Mouse (Mus musculus): Measurements from ENCODE around the gene Sh2d2a. TPM values are rescaled to one million over a fixed set of nuclear protein-coding genes. Genes with fewer than 3 reads are reported as not detected.
"Not testable (repeated sequence)": the region's sequence is repeated elsewhere in the genome, so short reads cannot be mapped to it uniquely, and the experiment has no call there.

Sh2d2a gene
- polyA plus RNA-seq, 1 experiment from 2014 or later, result 8.9 TPM

GRCm38 (mm10) chr3:87846186-87846585 is 369 bp upstream of the Sh2d2a start:
- Histone ChIP-seq H3K36me3 (ENCODE audit: control insufficient read depth, insufficient read depth) (no peaks in the 10 kb centered on the region), H3K27me3 (ENCODE audit: control insufficient read depth, insufficient read depth, low read length) (no peaks in the 10 kb centered on the region), H3K4me3 (ENCODE audit: low read length) (no peak overlapping the region; the same call in 1 of the 2 replicates), H3K9me3 (replicated peaks; ENCODE audit: control insufficient read depth, low read length) (no peaks in the 10 kb centered on the region), H3K27ac (ENCODE audit: low read length) (peak overlapping the region; percentile 60; the same call in 1 of the 2 replicates), H3K4me1 (ENCODE audit: control insufficient read depth, insufficient read depth, low read length) (0 out of 2 replicates have a peak, but pooled peaks cover 3% of the 10 kb centered on the region), H3K4me2 (ENCODE audit: low read depth, low read length) (no peak overlapping the region), H3K9ac (ENCODE audit: low read length) (no peak overlapping the region)
- WGBS, result 69% methylated on average over 4 of the region's 4 CpGs
- no peak for ATAC-seq (replicated peaks; ENCODE audit: extremely low read depth, insufficient read depth, low FRiP score)

- Histone ChIP-seq H3K4me1 (ENCODE audit: control insufficient read depth, insufficient read depth, low read length) (0 out of 2 replicates have a peak, but pooled peaks cover 3% of the 10 kb centered on the region), H3K4me3 (ENCODE audit: low read length) (no peak overlapping the region; the same call in 1 of the 2 replicates), H3K27me3 (ENCODE audit: control insufficient read depth, insufficient read depth, low read length) (no peaks in the 10 kb centered on the region), H3K36me3 (ENCODE audit: control insufficient read depth, insufficient read depth) (no peaks in the 10 kb centered on the region), H3K27ac (ENCODE audit: low read length) (peak overlapping the region; percentile 19; the same call in 1 of the 2 replicates), H3K4me2 (ENCODE audit: low read depth, low read length) (peak overlapping the region; percentile 10), H3K9ac (ENCODE audit: low read length) (no peak overlapping the region), H3K9me3 (replicated peaks; ENCODE audit: control insufficient read depth, low read length) (no peaks in the 10 kb centered on the region)
- 61% methylated on average over 5 of the region's 5 CpGs for WGBS
- ATAC-seq (replicated peaks; ENCODE audit: extremely low read depth, insufficient read depth, low FRiP score), result no peak
Measured at GRCm38 (mm10) chr3:87847680-87848079, 1.1 kb downstream of the Sh2d2a start.

DNA sequence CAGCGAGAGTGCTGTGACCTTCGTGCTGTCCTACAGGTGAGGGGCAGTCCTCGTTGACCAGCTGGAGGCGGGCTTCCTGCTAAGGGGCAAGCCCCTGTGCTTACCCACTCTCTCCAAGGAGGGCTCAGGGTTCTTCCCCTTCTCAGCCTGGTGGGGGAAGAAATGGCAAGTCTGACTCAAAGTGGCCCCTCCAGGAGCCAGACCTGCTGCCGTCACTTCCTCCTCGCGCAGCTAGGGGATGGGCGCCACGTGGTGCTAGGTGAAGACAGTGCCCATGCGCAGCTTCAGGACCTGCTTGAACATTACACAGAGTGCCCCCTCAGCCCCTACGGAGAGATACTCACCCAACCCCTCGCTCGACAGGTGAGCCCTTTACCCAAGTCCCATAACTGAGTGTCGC is 2.6 kb downstream of the Sh2d2a start:
- Histone ChIP-seq H3K27me3 (ENCODE audit: control insufficient read depth, insufficient read depth, low read length) (no peaks in the 10 kb centered on the region), H3K4me1 (ENCODE audit: control insufficient read depth, insufficient read depth, low read length) (0 out of 2 replicates have a peak, but pooled peaks cover 3% of the 10 kb centered on the region), H3K36me3 (ENCODE audit: control insufficient read depth, insufficient read depth) (no peaks in the 10 kb centered on the region), H3K9ac (ENCODE audit: low read length) (no peak overlapping the region), H3K4me2 (ENCODE audit: low read depth, low read length) (no peak overlapping the region), H3K4me3 (ENCODE audit: low read length) (no peak overlapping the region), H3K9me3 (replicated peaks; ENCODE audit: control insufficient read depth, low read length) (no peaks in the 10 kb centered on the region), H3K27ac (ENCODE audit: low read length) (no peak overlapping the region)
- no peak for ATAC-seq (replicated peaks; ENCODE audit: extremely low read depth, insufficient read depth, low FRiP score)
- 73% methylated on average over 14 of the region's 14 CpGs for WGBS

GRCm38 (mm10) chr3:87854795-87855568 is 8.4 kb downstream of the Sh2d2a start:
- Histone ChIP-seq H3K27ac (ENCODE audit: low read length) (peak overlapping the region; percentile 15; the same call in 1 of the 2 replicates), H3K9me3 (replicated peaks; ENCODE audit: control insufficient read depth, low read length) (no peaks in the 10 kb centered on the region), H3K4me2 (ENCODE audit: low read depth, low read length) (no peak overlapping the region), H3K36me3 (ENCODE audit: control insufficient read depth, insufficient read depth) (peaks cover 22% of the 10 kb centered on the region), H3K4me3 (ENCODE audit: low read length) (no peak overlapping the region), H3K9ac (ENCODE audit: low read length) (no peak overlapping the region), H3K4me1 (ENCODE audit: control insufficient read depth, insufficient read depth, low read length) (no peaks in the 10 kb centered on the region), H3K27me3 (ENCODE audit: control insufficient read depth, insufficient read depth, low read length) (no peaks in the 10 kb centered on the region)
- ATAC-seq (replicated peaks; ENCODE audit: extremely low read depth, insufficient read depth, low FRiP score), result no peak
- 56% methylated on average over 7 of the region's 7 CpGs for WGBS

DNA sequence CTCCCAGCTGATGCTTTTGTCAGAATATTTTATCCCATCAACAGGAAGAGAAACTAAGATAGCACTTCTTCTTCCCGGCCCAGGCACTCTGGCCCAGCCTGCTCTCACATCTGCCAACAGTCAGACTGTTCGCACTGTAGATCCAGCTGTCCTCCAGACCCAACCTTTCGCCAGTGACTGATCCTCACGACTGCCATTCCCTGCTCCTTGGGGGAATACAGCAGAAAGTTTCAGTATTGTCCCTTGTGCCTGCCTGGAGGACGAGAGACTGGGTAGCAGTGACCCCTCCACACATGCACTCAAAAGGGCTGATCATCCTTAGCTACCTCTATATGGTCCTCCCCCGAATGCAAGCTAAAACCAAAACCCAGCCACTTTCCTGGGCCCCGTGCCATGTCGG is 9.4 kb downstream of the Sh2d2a start:
- Histone ChIP-seq H3K4me2 (ENCODE audit: low read depth, low read length) (no peak overlapping the region), H3K27me3 (ENCODE audit: control insufficient read depth, insufficient read depth, low read length) (no peaks in the 10 kb centered on the region), H3K4me3 (ENCODE audit: low read length) (no peak overlapping the region), H3K4me1 (ENCODE audit: control insufficient read depth, insufficient read depth, low read length) (no peaks in the 10 kb centered on the region), H3K9me3 (replicated peaks; ENCODE audit: control insufficient read depth, low read length) (no peaks in the 10 kb centered on the region), H3K27ac (ENCODE audit: low read length) (no peak overlapping the region), H3K9ac (ENCODE audit: low read length) (no peak overlapping the region), H3K36me3 (ENCODE audit: control insufficient read depth, insufficient read depth) (peaks cover 22% of the 10 kb centered on the region)
- 73% methylated on average over 8 of the region's 8 CpGs for WGBS
- ATAC-seq (replicated peaks; ENCODE audit: extremely low read depth, insufficient read depth, low FRiP score), result no peak

- Histone ChIP-seq H3K27me3 (ENCODE audit: control insufficient read depth, insufficient read depth, low read length) (no peaks in the 10 kb centered on the region), H3K27ac (ENCODE audit: low read length) (no peak overlapping the region), H3K9ac (ENCODE audit: low read length) (no peak overlapping the region), H3K4me1 (ENCODE audit: control insufficient read depth, insufficient read depth, low read length) (no peaks in the 10 kb centered on the region), H3K4me3 (ENCODE audit: low read length) (no peak overlapping the region), H3K9me3 (replicated peaks; ENCODE audit: control insufficient read depth, low read length) (no peaks in the 10 kb centered on the region), H3K36me3 (ENCODE audit: control insufficient read depth, insufficient read depth) (peaks cover 29% of the 10 kb centered on the region), H3K4me2 (ENCODE audit: low read depth, low read length) (no peak overlapping the region)
- ATAC-seq (replicated peaks; ENCODE audit: extremely low read depth, insufficient read depth, low FRiP score), result no peak
- WGBS, result 84% methylated on average over 8 of the region's 8 CpGs
Measured at GRCm38 (mm10) chr3:87857666-87858065, 11.1 kb downstream of the Sh2d2a start.

- no peak overlapping the region for H3K4me3 ChIP-seq (ENCODE audit: low read length)
- no peaks in the 10 kb centered on the region for H3K27me3 ChIP-seq (ENCODE audit: control insufficient read depth, insufficient read depth, low read length)
- H3K9me3 ChIP-seq (replicated peaks; ENCODE audit: control insufficient read depth, low read length), result no peaks in the 10 kb centered on the region
- peaks cover 44% of the 10 kb centered on the region for H3K36me3 ChIP-seq (ENCODE audit: control insufficient read depth, insufficient read depth)
- no peak overlapping the region for H3K27ac ChIP-seq (ENCODE audit: low read length)
- ATAC-seq (replicated peaks; ENCODE audit: extremely low read depth, insufficient read depth, low FRiP score), result no peak; the same call in 1 of the 2 replicates
- WGBS, result 22% methylated on average over 3 of the region's 3 CpGs
- H3K9ac ChIP-seq (ENCODE audit: low read length), result no peak overlapping the region
- H3K4me2 ChIP-seq (ENCODE audit: low read depth, low read length), result no peak overlapping the region
- no peaks in the 10 kb centered on the region for H3K4me1 ChIP-seq (ENCODE audit: control insufficient read depth, insufficient read depth, low read length)
Measured at GRCm38 (mm10) chr3:87859813-87860212, 13.3 kb downstream of the Sh2d2a start.

GRCm38 (mm10) chr3:87864111-87864510 is 17.6 kb downstream of the Sh2d2a start:
- 88% methylated on average over 4 of the region's 4 CpGs for WGBS

DNA sequence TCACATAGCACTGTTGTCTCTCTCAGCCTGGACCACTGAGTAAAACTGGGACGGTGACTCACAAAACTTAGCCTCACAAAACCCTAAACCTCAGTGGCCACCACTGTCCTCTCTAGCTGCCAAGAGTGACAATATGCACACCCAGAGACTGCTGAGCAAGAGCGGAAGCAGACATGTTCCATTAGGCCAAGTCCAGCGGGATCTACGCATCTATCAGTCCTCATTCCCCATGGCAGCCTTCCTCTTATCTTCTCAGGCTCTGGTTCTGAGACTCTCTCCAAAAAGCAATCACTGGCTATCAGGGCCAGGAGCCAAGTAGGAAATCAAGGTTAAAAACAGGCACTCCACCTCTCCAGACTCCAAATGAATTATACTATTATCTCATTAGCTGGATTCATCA is 31.2 kb downstream of the Sh2d2a start:
- Histone ChIP-seq H3K4me3 (ENCODE audit: low read length) (no peak overlapping the region), H3K9ac (ENCODE audit: low read length) (no peak overlapping the region), H3K4me1 (ENCODE audit: control insufficient read depth, insufficient read depth, low read length) (peaks cover 8% of the 10 kb centered on the region), H3K9me3 (replicated peaks; ENCODE audit: control insufficient read depth, low read length) (no peaks in the 10 kb centered on the region), H3K36me3 (ENCODE audit: control insufficient read depth, insufficient read depth) (peaks cover 16% of the 10 kb centered on the region), H3K27me3 (ENCODE audit: control insufficient read depth, insufficient read depth, low read length) (no peaks in the 10 kb centered on the region), H3K27ac (ENCODE audit: low read length) (no peak overlapping the region; the same call in 1 of the 2 replicates), H3K4me2 (ENCODE audit: low read depth, low read length) (no peak overlapping the region)
- 57% methylated on average over 4 of the region's 4 CpGs for WGBS
- ATAC-seq (replicated peaks; ENCODE audit: extremely low read depth, insufficient read depth, low FRiP score), result no peak; the same call in 1 of the 2 replicates

More at GRCm38 (mm10) chr3:87864111-87864510, 17.6 kb downstream of the Sh2d2a start:
- not testable (repeated sequence) for H3K4me2 ChIP-seq (ENCODE audit: low read depth, low read length); H3K4me3 ChIP-seq (ENCODE audit: low read length); ATAC-seq (replicated peaks; ENCODE audit: extremely low read depth, insufficient read depth, low FRiP score); H3K4me1 ChIP-seq (ENCODE audit: control insufficient read depth, insufficient read depth, low read length); H3K27me3 ChIP-seq (ENCODE audit: control insufficient read depth, insufficient read depth, low read length); H3K27ac ChIP-seq (ENCODE audit: low read length); H3K9me3 ChIP-seq (replicated peaks; ENCODE audit: control insufficient read depth, low read length); H3K9ac ChIP-seq (ENCODE audit: low read length)
- peaks cover 50% of the 10 kb centered on the region for H3K36me3 ChIP-seq (ENCODE audit: control insufficient read depth, insufficient read depth)

All from heart, embryonic 16.5 days (tissue).